Mouse (Mus musculus) T-helper 2 cell (primary cell): ENCODE results near the gene Pde4b.

ENCODE experiments used
- in situ Hi-C: fragments of 300-600 bp; cut with MboI, MseI; formaldehyde crosslinking; loops from one replicate; pipeline ENCODE4 v1.15.1; 2025; ENCODE audit warnings: high pct_unique_total_duplicates

The Pde4b gene

DNA sequence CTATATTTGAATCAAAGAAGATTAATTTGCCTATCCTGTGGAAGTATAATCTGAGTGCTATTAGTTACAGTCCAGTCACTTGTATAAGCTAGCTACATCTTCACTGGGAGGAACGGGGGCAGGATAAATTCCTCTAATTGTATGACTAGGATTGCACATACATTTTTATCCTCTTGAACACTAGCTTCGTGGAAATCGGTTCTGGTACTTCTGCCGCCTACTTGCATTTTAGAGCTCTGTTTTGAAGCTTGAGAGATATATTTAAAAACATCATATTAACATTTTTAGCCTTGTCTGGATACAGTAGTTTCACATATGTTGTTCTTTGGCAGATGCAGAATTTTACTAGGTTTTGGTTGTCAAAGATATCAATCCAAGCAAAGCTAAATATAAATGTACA lies 310.0 kb downstream of the Pde4b start:
- in situ Hi-C loops = no loop called here

DNA sequence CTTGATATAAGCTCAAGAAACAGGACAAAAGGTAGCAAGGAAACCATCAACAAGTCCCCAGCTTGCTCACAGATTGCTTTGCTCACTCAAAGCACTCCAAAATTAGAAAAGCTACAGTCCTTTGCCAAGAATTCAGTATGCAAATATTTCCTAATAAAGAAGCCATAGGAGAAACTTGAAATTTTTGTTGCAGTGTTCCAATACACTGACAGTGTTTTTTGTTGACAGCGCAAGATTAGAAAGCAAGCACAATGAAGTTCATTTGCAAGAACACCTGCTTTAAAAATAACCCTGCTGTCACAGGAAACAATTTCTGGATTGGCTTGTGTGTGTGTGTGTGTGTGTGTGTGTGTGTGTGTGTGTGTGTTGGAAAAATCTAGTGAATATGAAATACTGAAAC lies 311.2 kb downstream of the Pde4b start:
- in situ Hi-C loops = no loop called here

DNA sequence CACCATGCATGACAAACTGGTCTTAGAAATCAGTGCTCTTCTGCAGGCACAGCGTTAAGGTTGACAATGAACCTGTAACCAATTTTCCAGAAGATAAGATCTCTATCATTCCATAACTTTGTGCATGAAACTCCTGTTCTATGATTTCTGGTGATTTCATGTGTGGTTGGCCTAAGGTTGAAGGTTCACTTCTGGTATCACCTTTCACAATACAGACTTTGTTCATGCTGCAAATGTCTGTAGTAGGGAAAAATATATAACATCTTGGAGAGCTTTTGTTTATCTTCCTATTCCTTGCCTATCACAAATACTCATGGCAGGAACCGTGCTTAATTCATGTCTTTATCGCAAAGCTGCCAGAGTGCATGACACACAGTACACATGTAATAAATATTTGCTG lies 319.5 kb downstream of the Pde4b start:
- in situ Hi-C loops = no loop called here

DNA sequence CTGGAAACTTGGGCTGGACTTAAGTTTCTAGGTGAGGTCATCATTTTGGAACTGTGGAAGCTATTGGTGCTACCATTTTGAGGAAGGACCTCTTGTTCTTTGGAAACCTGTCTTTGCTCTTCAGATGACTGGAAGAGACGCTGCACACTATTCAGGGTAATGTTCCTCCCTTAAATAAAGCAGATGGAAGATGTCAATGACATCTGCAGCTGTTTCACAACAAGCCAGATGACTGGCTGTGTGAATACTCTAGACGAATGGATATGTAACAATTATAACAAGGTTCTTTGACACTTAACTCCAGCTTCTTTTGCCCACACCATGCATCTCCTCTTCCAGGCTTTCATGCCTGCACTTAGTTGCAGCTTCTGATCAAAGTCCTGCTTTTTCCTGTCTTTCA lies 320.8 kb downstream of the Pde4b start:
- in situ Hi-C loops = no loop called here

DNA sequence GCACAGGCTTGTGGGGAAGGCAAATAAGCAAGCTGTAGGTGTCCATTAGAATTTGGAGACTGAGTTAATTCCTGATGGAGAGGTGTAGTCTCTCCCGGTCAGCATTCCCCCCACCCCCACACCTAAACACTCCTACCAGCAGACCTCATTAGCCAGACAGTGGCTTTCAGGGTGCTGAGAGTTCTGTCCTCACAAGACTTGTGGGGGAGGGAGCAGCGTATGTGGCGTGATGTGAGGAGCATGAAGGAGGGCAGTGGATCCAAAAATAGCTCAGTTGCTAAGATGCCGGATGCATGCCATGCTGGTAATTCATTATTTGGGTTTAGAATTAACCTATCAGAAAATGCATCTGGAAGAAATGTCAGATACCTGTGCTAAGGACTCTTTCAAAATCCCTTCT lies 321.6 kb downstream of the Pde4b start:
- in situ Hi-C loops = no loop called here

DNA sequence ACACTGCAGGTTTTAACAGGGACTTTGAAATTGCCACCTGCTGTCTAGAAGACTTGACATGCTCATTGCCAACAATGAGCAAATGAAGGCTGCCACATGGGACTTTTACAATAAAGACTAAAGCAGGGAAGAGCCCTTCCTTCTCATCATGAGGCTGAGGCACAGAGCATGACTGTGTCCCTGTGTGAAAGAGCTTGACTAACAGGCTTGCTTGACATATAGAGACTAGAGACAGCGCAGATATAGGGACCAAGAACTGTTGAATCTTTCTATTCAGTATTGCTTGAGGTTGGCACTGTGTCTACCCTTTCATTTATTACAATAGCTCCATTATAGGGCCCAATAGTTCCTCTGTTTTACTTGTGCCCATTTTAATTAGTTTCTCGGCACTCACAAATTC lies 325.8 kb downstream of the Pde4b start:
- in situ Hi-C loops = no loop called here

DNA sequence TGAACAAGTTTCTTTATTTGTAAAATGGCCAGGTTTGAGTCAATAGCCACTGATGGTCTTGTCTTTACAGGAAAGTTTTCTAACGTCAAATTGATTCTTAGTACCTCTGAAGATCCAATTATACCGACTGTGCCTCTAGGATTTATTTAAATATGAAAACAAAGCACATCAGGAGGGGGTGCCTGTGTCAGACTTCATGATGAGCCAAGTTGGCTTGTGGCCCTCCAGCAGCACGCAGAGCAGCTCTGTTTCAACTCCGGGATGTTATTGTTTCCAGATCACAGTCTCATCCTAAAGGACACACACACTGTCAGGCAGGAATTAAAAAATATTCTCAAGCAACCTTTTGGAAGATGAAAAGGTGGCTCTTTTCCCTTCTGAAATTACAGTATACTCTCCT lies 326.5 kb downstream of the Pde4b start:
- in situ Hi-C loops = no loop called here

DNA sequence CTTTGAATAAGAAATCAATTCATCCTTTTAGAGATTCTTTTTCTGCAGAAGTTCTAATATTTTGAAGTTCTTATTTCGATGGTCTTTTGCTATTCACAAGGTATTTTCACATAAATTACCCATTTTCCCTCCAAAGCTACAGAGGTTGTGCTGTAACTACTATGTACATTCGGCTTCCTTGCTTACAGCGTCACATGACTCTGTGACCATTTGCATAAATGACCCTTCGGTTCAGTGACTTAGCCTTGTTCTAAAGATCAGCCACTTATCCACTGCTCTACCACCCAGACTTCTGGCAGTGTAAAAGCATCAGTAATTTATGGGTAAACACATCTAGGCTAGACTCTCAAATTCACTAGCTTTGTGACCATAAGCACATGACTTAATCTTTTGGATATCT lies 327.3 kb downstream of the Pde4b start:
- in situ Hi-C loops = no loop called here

DNA sequence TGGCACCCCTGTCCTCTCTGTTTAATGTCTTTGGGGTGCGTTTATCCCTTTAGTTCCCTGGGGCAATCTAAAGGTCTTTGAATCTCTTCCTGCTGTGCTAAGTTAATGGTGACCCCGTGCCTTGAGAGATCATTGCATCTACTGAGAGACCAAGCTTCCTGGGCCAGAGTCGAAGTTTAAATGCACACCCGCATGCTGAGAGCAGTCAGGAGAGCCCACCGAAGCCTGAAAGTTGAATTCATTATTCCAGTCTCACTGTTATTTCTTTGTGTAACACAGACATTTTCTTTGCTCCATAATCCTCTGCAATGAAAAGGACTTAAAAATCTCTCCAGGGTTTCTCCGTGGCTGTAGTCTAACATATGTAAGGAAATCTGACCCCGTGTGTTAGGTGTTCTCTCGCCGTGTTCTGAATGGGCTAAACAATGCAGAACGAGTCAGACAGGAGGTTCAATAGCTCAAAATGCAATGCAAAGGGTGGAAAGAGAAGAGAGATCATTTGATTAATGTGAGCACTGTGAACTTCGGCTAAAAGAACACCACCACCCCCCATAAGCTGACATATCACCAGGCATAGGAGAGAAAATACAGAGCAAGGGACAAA lies 333.6 kb downstream of the Pde4b start:
- in situ Hi-C loops = no loop called here

DNA sequence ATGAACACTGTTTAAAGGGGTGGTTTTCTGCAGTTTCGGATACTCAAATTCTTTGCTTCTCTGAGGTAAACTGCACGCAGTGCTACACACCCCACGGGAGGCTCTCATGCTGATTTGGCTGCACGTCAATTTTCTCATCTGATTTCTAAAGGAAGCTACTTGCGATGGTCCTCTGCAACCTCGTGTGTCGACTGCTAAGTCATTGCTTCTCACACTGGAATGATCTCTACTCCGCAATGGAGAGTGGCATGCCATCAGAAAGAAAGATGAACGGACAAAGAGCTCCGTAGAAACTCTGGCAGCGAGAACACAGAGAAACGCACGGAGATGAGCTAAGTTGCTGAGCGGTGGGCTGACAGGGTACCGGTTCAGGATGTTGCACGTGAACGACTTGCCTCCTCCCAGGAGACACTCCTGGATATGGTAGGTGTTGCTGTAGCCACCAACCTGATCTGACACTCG lies 334.1 kb downstream of the Pde4b start:
- in situ Hi-C loops = no loop called here

DNA sequence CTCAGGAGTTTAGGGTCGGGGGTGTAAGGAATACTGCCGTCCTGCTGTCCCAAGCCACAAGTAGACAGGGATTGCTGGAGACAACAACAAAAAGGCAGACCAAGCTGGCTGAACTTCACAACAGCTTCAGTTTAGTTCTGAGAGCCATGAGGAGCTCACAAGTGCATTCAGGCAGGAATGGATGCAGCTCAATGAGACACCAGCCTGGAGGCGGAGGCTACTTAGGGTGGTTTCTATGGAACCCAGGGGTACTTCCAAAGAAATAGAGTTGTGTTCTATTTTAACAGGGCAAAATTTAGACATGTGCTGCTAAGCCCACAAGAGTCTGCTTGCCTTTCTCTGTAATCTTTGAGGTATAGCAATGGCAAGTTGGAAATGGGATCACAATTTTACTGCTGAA lies 336.8 kb downstream of the Pde4b start:
- in situ Hi-C loops = no loop called here

DNA sequence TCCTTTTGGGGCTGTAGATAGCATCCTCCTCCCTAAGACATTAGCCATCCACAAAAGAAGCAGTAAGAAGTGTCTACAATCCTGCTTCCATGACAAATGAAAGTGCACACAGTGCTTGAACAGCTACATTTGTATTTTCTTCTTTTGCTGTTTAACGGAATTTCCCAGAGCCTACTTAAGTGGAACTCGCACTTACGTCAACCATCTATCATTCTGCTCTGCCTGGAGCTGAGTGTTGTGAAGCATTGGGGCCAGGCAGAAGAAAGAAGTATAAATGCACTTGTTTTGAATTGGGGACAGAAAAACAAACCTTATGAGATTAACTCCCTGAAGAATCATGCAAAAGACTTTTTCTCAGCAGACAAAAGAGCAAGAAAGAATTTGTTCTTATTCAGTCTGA lies 338.1 kb downstream of the Pde4b start:
- in situ Hi-C loops = no loop called here

DNA sequence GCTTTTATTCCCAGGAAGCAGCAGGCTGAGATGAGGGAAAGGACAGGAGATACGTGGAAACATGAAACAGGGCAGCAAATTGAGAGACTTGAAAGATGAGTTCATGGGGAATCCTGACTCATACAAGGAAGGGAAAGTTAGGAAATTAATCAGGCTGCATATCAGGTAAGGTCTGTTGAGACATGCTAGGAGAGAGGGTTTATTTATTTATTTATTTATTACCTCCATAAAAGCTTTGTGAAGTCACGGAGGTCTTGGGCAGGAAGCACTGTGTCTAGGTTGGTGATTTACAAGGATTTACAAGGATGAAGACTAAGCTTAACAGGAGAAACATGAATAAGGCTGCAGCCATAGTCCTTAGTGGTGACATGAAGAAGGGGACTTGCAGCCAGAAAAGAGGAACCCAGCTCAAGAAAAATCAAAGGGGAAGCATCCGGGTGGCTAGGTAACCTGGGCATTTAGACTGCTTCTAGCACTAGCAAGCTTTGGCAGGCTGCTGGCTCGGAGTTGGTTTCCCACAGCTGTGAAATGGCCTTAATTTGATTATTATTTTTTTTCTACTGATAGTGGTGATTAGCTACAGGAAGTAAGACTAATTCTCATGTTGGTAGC lies 342.5 kb downstream of the Pde4b start:
- in situ Hi-C loops = loop anchor here (10.0 kb wide), 1 partner anchor 1905 kb away; no protein-coding TSS in a partner anchor

DNA sequence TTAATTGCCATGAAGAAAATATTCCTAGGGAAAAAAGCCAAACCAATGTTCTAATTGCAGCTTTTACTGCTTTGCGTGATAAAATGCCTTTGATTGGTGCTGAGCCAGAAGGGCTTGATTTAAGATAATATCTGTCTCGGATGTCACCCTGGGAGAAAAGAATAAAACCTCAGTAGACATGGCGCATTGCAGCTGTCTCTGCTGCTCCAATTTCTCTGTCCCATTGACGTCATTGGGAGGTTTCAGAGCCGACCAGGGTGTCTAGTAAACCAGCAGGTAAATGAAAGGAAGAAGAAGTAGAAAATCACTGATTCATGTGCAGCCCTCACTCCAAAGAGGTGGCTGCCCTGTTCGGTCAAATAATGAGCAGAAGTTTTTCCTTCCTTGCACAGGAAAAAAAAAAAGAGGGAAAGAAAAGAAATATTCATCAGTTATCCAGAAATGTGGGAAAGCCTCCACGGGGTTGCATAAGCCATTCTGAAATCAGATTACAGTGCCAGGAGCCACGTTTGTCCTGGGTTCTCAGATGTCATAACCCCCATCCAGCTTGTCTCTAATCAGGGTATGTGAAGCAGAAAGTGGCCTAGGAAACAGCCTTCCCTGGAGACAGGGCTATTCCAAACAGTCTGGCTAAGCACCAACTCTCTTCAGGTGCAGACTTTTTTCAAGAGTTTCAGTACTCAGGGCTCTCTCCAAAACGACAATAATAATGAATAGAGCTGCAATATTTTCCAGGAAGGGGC lies 344.9 kb downstream of the Pde4b start:
- in situ Hi-C loops = loop anchor here (10.0 kb wide), 1 partner anchor 1907 kb away; no protein-coding TSS in a partner anchor

DNA sequence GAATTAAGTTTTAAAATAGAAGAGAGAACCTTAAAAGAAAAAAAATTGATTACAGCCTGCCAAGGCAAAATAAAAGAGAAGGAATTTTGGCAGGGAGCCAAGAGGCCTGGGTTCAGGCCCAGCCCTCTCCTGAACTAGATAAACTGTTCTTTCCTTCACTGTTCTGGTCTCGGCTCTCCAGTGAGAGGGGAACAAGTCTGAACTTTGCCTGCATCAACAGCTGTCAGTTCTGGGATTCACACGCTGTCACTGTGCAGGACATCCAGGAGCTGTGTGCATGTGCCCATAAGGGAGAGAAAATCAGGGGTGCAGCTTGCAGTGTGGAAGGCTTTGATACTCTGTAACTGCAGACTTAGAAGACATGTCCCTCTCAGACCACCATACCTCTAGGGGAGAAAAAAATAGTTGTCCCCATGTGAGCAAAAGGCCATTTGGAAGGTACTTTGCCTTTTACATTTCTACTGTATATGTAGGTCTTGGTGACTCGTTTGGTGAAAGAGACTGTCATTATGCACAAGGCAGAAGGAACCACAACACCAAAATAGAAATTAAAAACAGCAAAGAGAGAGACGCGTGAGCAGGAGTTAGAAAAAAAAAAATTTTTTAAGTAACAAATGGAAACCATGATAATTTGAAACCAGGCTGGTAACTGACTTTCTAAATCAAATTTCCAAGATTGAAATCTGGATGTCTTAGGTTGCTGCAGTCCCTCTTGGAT lies 352.2 kb downstream of the Pde4b start:
- in situ Hi-C loops = loop anchor here (10.0 kb wide), 1 partner anchor 1915 kb away; no protein-coding TSS in a partner anchor

DNA sequence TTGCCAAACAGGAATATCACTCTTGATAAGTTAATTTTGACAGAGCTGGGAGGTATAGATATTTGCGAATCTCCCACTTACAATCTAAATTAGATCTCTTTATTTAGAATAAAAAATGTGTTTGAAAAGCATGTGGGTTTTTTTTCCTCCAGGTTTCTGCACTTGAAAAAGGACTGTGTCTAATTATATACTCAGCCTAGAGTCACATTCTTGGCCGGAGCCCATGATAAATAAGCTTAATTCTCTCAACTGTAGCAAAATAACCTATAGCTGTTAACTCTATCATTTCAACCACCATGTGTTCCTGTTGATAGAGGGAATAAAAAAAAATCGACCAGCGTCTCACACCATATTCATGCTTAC lies 352.8 kb downstream of the Pde4b start:
- in situ Hi-C loops = no loop called here

DNA sequence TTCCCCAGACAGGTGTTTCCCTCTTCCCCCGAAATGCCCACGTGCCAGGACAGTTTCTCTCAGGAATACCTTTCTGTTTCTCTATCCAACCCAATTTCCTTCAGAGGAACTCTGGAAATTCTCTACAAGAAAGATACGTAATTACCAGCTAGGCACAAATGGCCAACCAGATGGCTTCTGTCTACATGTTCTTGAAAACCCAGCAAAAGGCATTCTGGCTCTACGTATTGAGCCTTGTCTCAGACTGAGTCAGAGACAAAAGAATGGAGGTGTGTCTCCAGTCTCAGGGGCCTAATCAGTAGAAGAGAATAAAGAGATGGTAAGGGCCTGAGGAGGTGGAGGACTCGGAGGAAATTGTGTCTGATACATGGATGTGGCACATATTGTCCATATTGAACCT lies 356.2 kb downstream of the Pde4b start:
- in situ Hi-C loops = no loop called here

DNA sequence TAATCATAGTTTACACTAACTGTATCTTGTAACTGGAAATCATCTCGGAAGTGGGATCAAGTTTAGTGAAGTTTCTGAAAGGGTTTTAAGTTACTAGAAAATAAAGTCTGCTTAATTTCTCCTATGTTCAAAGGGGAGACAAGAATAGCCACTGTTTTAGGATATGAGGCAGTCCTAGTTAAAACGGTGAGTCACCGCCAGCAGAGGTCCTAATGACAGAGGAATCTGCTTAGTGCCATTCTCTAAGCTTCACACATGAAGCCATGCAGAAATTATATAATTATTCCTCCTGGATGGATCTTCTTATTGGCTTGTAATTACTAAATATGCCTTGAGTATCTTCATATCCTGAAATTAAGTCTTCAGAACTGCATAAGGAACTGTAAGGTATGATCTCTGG lies 357.2 kb downstream of the Pde4b start:
- in situ Hi-C loops = no loop called here

DNA sequence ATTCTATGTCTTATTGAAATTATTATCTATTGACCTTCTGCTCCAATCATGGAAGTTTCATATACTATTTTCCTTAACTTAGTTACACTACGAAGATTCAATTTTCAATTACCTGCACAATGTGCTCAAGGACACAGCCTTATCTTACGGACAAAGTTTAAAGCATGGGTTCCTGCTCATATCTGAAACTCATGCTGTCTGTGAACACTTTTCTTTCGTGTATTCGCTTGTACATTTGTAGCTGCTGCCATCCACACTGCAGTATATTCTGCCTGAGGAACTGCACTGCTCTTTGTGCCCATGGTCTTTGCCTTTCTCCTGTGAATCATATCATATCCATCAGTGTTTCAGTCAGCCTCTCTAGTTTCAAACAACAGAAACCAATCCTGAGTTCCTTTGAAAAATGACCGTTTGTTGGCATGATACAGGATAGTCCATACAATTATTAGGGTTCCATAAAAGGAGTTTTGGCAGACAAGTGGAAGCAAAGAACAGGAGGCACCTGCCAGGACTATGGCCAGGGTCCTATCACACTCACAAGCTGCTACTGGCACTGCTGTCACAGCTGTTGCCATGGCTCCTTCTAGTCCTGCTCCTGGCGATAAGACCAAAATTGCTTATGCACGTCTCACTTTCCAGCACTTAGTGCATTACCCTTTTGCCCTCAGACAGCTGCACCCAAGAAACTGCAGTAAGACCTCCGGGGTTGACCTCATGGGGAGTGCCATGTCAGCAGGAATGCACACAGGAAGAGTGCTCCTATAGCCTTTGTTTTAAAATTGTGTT lies 359.0 kb downstream of the Pde4b start:
- in situ Hi-C loops = no loop called here

DNA sequence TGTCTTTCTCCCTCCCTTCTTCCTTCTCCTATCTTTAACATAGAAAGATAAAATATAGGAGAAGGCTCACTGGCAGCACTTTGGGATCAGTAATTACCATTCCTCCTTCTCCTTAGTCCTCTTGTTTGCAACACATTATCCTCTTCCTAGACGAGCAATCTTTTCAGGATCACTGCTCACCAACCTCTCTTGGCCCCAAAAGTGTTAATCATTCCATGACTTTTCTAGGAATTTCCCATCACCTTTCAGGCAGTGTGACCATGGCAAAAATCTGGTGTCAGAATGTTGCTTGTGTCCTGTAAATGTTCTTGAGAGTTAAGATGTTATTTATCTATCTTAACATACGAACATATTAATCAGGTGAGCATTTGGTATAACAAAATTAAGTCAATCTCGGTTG lies 369.1 kb downstream of the Pde4b start:
- in situ Hi-C loops = no loop called here

DNA sequence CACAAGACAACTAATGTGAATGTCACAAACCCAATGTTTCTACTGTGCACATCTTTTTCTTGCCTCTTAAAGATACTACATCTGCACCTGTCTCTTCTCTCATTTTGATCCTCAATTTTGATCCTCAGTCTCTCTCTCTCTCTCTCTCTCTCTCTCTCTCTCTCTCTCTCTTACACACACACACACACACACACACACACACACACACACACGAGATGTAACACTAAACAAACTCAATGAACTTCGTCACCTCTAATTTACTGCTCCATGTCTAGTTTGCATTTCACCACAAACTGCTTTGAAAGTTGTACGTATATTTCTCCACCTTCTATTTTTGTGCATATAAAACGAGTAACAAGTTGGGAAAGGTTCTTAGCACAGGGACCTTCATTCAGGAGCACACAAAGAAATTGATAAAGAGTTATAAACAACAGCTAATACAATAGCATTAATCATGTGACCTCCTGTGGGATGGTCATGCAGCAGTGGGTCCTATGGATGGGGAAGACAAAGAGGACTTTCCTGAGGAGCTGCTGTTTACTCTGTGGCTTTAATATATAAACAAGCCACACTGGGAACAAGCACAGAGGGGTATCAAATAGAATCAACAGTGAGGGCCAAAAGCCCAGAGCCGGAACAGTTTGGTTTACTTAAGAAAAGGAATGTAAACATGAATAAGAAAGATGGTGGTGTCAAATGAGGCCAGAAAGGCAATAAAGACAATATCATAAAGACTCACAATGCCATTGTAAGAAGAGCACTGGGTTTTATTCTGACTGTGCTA lies 372.1 kb downstream of the Pde4b start:
- in situ Hi-C loops = no loop called here
